Mouse (Mus musculus) testis, adult 2 months (tissue): Measurements from ENCODE around the gene Cacng8. TPM values are rescaled to one million over a fixed set of nuclear protein-coding genes. Genes with fewer than 3 reads are reported as not detected.

ENCODE experiments used
- H3K27ac ChIP-seq: fragments of 200-500 bp; 2 replicates; pipeline ENCODE4 v1.5.1; 2012; ENCODE audit warnings: low read depth, low read length; ENCODE audit not compliant: control insufficient read depth, insufficient read depth
- H3K27me3 ChIP-seq: fragments of 200-500 bp; 2 replicates; pipeline ENCODE4 v1.6.1; 2012; ENCODE audit warnings: mild to moderate bottlenecking, low read length, moderate library complexity; ENCODE audit not compliant: control insufficient read depth, insufficient read depth
- H3K36me3 ChIP-seq: fragments of 200-500 bp; 2 replicates; pipeline ENCODE4 v1.6.1; 2012; ENCODE audit warnings: mild to moderate bottlenecking, low read length; ENCODE audit not compliant: control insufficient read depth, insufficient read depth
- H3K4me1 ChIP-seq: fragments of 200-500 bp; 2 replicates; pipeline ENCODE4 v1.6.1; 2012; ENCODE audit warnings: low read length; ENCODE audit not compliant: control insufficient read depth, insufficient read depth
- H3K4me3 ChIP-seq: fragments of 200-500 bp; 2 replicates; pipeline ENCODE4 v1.5.1; 2012; ENCODE audit warnings: low read depth, mild to moderate bottlenecking, low read length, moderate library complexity, mixed read lengths; ENCODE audit not compliant: control insufficient read depth
- CTCF ChIP-seq: fragments of 200-500 bp; IDR thresholded peaks from 2 replicates; pipeline ENCODE4 v1.5.1; 2012; ENCODE audit warnings: low read depth, mild to moderate bottlenecking, inconsistent platforms, low read length, moderate library complexity; ENCODE audit not compliant: control insufficient read depth, insufficient read depth, insufficient replicate concordance
- POLR2A ChIP-seq: fragments of 200-500 bp; IDR thresholded peaks from 2 replicates; pipeline ENCODE4 v1.6.1; 2012; ENCODE audit warnings: low read depth, mild to moderate bottlenecking, inconsistent platforms, low read length, moderate library complexity; ENCODE audit not compliant: control insufficient read depth
- polyA plus RNA-seq: library from polyadenylated mRNA; depleted of rRNA; stranded (reverse); fragments of >200 nt; gene quantifications from 2 replicates; pipeline ENCODE4 v1.2.3, GENCODE M21; 2012

Cacng8 gene
- polyA plus RNA-seq, 1 experiment: 10.9 TPM

DNA sequence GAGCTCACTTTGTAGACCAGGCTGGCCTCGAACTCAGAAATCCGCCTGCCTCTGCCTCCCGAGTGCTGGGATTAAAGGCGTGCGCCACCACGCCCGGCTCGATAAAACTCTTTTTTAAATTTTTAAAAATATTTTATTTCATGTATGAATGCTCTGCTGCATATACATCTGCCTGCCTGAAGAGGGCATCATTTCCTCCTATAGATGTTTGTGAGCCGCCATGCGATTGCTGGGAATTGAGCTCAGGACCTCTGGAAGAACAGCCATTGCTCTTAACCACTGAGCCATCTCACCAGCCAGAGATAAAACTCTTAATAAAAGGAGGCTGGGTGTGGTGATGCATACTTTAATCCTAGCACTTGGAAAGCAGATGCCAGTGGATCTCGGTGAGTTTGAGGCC, 49.5 kb downstream of the Cacng8 start:
- Histone ChIP-seq H3K27me3 (no peaks in the 10 kb centered on the region), H3K27ac (no peak overlapping the region), H3K36me3 (no peaks in the 10 kb centered on the region), H3K4me3 (no peak overlapping the region), H3K4me1 (no peaks in the 10 kb centered on the region)
- TF ChIP-seq POLR2A (no peak), CTCF (no peak)

DNA sequence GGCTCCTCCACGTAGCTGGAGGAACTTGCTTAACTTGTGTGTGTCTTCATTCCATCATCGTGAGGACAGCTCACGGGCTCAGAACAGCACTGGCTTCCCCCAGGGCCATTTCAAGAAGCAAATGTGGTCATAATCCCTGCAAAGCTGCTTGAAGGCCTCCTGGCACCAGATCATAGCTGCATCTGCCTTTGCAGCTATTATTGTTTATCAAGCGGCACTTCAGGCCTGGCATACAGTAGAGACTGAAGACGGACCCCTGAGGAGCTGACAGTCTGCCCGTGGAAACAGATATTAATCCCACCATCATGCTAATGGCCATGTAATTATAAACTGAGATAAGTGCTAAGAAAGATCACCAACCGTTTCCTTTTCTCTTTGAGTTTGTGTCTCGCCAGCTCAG, 50.0 kb downstream of the Cacng8 start:
- no peak for TF ChIP-seq CTCF
- H3K36me3 ChIP-seq: no peaks in the 10 kb centered on the region

DNA sequence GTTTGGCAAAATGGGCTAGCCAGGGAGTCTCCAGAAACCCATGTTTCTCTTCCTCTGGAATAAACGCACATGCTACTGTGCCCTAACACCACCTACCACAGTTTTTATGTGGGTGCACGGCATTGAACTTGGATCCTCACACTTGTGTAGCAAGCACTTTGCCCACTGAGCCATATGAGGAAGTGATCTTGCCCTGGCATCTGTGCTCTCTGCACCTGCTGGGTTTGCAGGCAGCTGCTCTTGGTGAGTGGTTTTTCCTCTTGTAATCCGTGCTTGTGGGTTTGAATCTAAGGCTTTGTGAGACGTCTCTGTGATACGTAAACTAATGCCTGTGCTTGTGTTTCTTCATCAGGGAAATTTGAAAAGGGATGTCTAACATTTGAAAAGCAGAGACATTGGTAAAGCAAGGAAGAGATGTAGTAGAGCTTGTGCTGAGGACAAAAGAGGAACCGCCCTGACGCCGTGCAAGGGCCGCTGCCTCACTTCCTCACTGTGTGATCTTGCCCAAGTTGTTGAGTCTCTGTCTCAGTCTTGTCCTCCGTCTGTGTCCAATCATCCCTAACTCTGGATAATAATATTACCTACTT, 52.1 kb downstream of the Cacng8 start:
- H3K4me3 ChIP-seq: no peak overlapping the region
- H3K4me1 ChIP-seq: no peaks in the 10 kb centered on the region
- H3K36me3 ChIP-seq: no peaks in the 10 kb centered on the region
- H3K27ac ChIP-seq: no peak overlapping the region
- no peak for TF ChIP-seq POLR2A
- TF ChIP-seq CTCF: no peak
- no peaks in the 10 kb centered on the region for H3K27me3 ChIP-seq

More for the DNA sequence above, 50.0 kb downstream of the Cacng8 start:
- no peak overlapping the region for H3K4me3 ChIP-seq
- no peak overlapping the region for H3K27ac ChIP-seq
- H3K27me3 ChIP-seq: no peaks in the 10 kb centered on the region
- no peaks in the 10 kb centered on the region for H3K4me1 ChIP-seq

- H3K27ac ChIP-seq: no peak overlapping the region
- TF ChIP-seq CTCF (no peak), POLR2A (no peak)
Observed at GRCm38 (mm10) chr7:3444678-3445077, 54.2 kb downstream of the Cacng8 start.

GRCm38 (mm10) chr7:3446584-3446983, 56.1 kb downstream of the Cacng8 start:
- no peaks in the 10 kb centered on the region for H3K27me3 ChIP-seq
- H3K36me3 ChIP-seq: no peaks in the 10 kb centered on the region
- no peak overlapping the region for H3K4me3 ChIP-seq
- H3K27ac ChIP-seq: no peak overlapping the region
- H3K4me1 ChIP-seq: no peaks in the 10 kb centered on the region
- TF ChIP-seq CTCF (no peak), POLR2A (no peak)

More at GRCm38 (mm10) chr7:3444678-3445077, 54.2 kb downstream of the Cacng8 start:
- no peak overlapping the region for H3K4me3 ChIP-seq
- no peaks in the 10 kb centered on the region for H3K27me3 ChIP-seq
- no peaks in the 10 kb centered on the region for H3K36me3 ChIP-seq
- no peaks in the 10 kb centered on the region for H3K4me1 ChIP-seq

DNA sequence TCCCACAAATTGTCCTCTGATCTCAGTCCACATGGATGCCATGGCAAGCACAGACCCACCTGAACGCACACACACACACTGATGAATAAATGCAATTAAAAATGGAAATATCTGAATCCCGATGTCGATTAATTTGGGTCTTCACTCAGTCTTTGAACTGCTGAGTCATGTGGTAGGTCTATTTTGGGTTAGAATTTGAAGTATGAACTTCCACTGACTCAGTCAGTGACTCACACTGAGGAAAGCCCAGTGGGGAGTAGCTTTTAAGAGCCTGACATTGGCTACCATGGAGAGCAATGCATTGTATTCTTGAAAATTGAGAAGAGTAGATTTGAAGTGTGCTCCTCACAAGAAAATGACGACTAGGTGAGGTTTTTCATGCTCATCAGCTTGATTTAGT, 56.5 kb downstream of the Cacng8 start:
- H3K4me3 ChIP-seq: no peak overlapping the region
- H3K27ac ChIP-seq: no peak overlapping the region

GRCm38 (mm10) chr7:3448737-3449454, 58.4 kb downstream of the Cacng8 start:
- Histone ChIP-seq H3K4me1 (no peaks in the 10 kb centered on the region), H3K4me3 (no peak overlapping the region), H3K27me3 (no peaks in the 10 kb centered on the region), H3K36me3 (no peaks in the 10 kb centered on the region), H3K27ac (no peak overlapping the region)
- TF ChIP-seq CTCF (peak; percentile 63), POLR2A (no peak)

More for the DNA sequence above, 56.5 kb downstream of the Cacng8 start:
- no peaks in the 10 kb centered on the region for H3K27me3 ChIP-seq
- no peaks in the 10 kb centered on the region for H3K4me1 ChIP-seq
- H3K36me3 ChIP-seq: no peaks in the 10 kb centered on the region
- TF ChIP-seq CTCF (no peak), POLR2A (no peak)

- no peak overlapping the region for H3K27ac ChIP-seq
- H3K4me1 ChIP-seq: no peaks in the 10 kb centered on the region
- H3K4me3 ChIP-seq: no peak overlapping the region
- no peaks in the 10 kb centered on the region for H3K27me3 ChIP-seq
- TF ChIP-seq POLR2A (no peak), CTCF (no peak)
- no peaks in the 10 kb centered on the region for H3K36me3 ChIP-seq
Observed at GRCm38 (mm10) chr7:3450671-3451070, 60.2 kb downstream of the Cacng8 start.
